Mouse (Mus musculus): ENCODE data around the gene Manba.

- TF ChIP-seq CTCF (IDR thresholded peaks at IDR 0.05; ENCODE audit: borderline replicate concordance, insufficient read depth, low read length), result no peak
- no peak for TF ChIP-seq POLR2A (IDR thresholded peaks at IDR 0.05; ENCODE audit: low read depth, low read length)
Measured at GRCm38 (mm10) chr3:135534103-135534502, 48.7 kb downstream of the Manba start.
